Mouse (Mus musculus) hindbrain, postnatal 0 days (tissue): Measurements from ENCODE around the gene Dstn. TPM values are rescaled to one million over a fixed set of nuclear protein-coding genes. Genes with fewer than 3 reads are reported as not detected.

Experiments used
- ATAC-seq: fragments of 200-750 bp; cut with Nextera tagmentation; 2 replicates; pipeline ENCODE4 v1.8.0; 2017; ENCODE audit warnings: mild to moderate bottlenecking, moderate TSS enrichment, moderate library complexity
- DNase-seq: peaks from one replicate; pipeline ENCODE4 v3.0.0-alpha.2; 2015; ENCODE audit warnings: low spot score
- H3K27ac ChIP-seq: fragments of 300-500 bp; sonication (generic); 2 replicates; pipeline ENCODE4 v1.5.1; 2014; ENCODE audit warnings: mild to moderate bottlenecking
- H3K27me3 ChIP-seq: fragments of 300-500 bp; sonication (generic); 2 replicates; pipeline ENCODE4 v1.6.1; 2014; ENCODE audit warnings: low read length, mixed read lengths; ENCODE audit not compliant: insufficient read depth
- H3K36me3 ChIP-seq: fragments of 300-500 bp; sonication (generic); 2 replicates; pipeline ENCODE4 v1.6.1; 2014; ENCODE audit warnings: low read length, mixed read lengths; ENCODE audit not compliant: insufficient read depth
- H3K4me1 ChIP-seq: fragments of 300-500 bp; sonication (generic); 2 replicates; pipeline ENCODE4 v1.6.1; 2014; ENCODE audit warnings: antibody characterized with exemption, low read length, mixed read lengths; ENCODE audit not compliant: insufficient read depth
- H3K4me2 ChIP-seq: fragments of 300-500 bp; sonication (generic); 2 replicates; pipeline ENCODE4 v1.6.1; 2014; ENCODE audit warnings: low read depth, mild to moderate bottlenecking, low read length, moderate library complexity, mixed read lengths
- H3K4me3 ChIP-seq: fragments of 300-500 bp; sonication (generic); 2 replicates; pipeline ENCODE4 v1.5.1; 2014; ENCODE audit warnings: low read length
- H3K9ac ChIP-seq: fragments of 300-500 bp; sonication (generic); replicated peaks from 2 replicates; pipeline ENCODE4 v1.6.1; 2014; ENCODE audit warnings: mild to moderate bottlenecking, low read length, moderate library complexity, mixed read lengths
- H3K9me3 ChIP-seq: fragments of 300-500 bp; sonication (generic); 2 replicates; pipeline ENCODE4 v1.6.1; 2016; ENCODE audit warnings: low read length, mixed read lengths
- CTCF ChIP-seq: IDR thresholded peaks from 2 replicates; pipeline ENCODE4 v1.5.1; 2016; ENCODE audit warnings: antibody characterized with exemption, control low read depth, low read depth
- WGBS: fragments of 180-500 bp; shearing (Covaris S2); extraction: QIAGEN DNeasy Blood & Tissue Kit; methylation state at CpG from one replicate; pipeline ENCODE4 v1.1.7; 2014; 5-methylcytosine and 5-hydroxymethylcytosine counted together
- polyA plus RNA-seq: library from polyadenylated mRNA; unstranded; fragments of >200 nt; fragmentation: Nextera tagmentation; extraction: Ambion mirVana; gene quantifications from 2 replicates; pipeline ENCODE4 v1.2.1, GENCODE M21; 2015
- total RNA-seq: library from RNA; depleted of rRNA; stranded (reverse); fragments of >200 nt; gene quantifications from 2 replicates; pipeline ENCODE4 v1.2.3, GENCODE M21; 2014

Gene Dstn
- total and polyA plus RNA-seq, 2 experiments from 2014 or later: 197 to 409 TPM

DNA sequence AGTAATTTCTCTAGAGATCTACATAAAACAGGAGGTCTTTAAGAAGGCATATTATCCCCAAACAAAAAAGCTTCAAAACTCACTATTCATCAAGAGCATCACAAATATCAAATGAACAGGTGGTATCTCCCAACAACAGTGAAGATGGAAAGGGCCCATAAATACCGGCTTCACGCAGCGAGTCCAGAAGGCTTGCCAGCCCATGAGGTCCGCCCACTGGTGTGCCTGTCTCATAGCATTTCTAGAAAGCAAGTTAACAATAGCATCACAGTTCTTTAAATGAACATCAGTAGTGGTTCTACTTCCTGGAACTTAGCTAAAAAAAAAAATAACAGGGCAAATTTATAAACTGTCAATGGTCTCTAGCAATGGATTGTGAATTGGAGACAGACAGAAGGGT is 33.1 kb upstream of the Dstn start:
- no peak for DNase-seq
- no peak overlapping the region for H3K4me3 ChIP-seq
- no peaks in the 10 kb centered on the region for H3K9me3 ChIP-seq
- no peak for ATAC-seq
- no peaks in the 10 kb centered on the region for H3K27me3 ChIP-seq
- H3K9ac ChIP-seq: no peak overlapping the region
- no peaks in the 10 kb centered on the region for H3K4me1 ChIP-seq
- H3K27ac ChIP-seq: no peak overlapping the region
- no peaks in the 10 kb centered on the region for H3K36me3 ChIP-seq
- no peak for TF ChIP-seq CTCF
- no peak overlapping the region for H3K4me2 ChIP-seq
- 88% methylated on average over 4 of the region's 4 CpGs for WGBS

DNA sequence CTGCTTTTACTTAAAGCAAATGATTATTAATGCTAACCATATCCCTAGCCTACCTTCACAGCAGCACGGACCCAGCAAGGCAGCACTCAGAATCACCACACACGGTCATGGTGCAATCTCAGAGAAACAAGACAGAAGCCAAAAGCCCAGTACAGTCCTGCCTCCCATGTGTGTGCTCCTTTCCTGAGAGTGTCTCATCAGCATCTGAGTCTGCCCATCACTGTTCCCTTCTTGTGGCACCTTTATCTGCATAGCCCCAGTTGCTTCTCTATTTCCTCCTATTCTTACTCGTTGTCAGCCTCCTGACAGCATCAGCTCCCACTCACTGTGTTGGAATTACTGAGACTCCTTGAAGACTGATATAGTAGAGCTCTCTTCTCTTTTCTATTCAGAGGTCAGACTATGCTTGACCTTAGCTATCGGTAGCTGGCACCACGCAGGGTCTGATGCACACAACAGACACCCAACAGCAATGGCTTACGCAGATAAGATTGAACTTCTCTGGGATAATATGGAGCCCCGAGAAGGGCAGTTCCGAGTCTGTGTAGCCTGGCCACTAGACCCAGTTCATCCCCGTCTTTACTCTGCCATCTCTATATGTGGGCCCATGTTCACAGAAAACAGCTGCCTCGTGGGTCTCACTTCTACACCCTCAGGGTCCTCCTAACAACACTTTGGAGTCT is 32.4 kb upstream of the Dstn start:
- Histone ChIP-seq H3K4me1 (no peaks in the 10 kb centered on the region), H3K9me3 (no peaks in the 10 kb centered on the region), H3K27ac (no peak overlapping the region), H3K4me3 (no peak overlapping the region), H3K27me3 (no peaks in the 10 kb centered on the region), H3K36me3 (no peaks in the 10 kb centered on the region), H3K4me2 (no peak overlapping the region), H3K9ac (no peak overlapping the region)
- 82% methylated on average over 10 of the region's 10 CpGs for WGBS
- ATAC-seq: no peak
- no peak for DNase-seq
- TF ChIP-seq CTCF: no peak

DNA sequence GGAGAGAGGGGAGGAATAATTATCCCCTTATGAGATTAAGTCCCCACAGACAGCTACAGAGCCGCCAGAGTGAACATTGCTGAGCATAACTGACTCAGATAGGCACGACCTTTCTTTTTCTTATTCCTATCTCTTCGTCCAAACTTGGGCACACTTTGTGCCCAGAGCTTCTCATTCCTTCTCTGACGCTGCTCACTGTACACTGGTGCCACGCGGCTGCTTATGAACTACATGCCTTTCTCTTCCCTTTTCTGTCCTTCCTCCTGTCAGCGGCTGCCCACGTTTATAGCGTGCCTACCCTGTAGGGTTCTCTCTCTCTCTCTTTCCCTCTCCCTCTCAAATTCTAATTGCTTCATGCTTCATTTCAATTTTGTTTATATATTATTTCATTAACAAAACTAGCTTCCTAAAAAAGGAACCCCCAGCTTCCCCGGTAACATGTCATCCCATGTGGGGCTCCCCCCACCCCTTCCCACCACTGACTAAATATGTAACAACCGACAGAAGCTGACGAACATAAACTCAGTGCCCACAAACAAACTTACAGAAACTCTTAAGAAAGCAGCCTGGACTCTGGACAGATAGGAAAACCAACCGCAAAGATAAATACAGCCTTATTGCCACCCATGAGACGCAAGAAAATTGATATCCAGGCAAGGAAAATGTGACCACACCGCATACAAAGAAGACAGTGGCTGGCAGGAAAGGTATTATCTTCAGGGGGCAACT is 25.8 kb upstream of the Dstn start:
- Histone ChIP-seq H3K27ac (no peak overlapping the region), H3K4me3 (no peak overlapping the region), H3K27me3 (no peaks in the 10 kb centered on the region), H3K9me3 (no peaks in the 10 kb centered on the region), H3K4me2 (no peak overlapping the region), H3K4me1 (no peaks in the 10 kb centered on the region), H3K9ac (no peak overlapping the region), H3K36me3 (no peaks in the 10 kb centered on the region)
- no peak for ATAC-seq
- WGBS: 85% methylated on average over 15 of the region's 15 CpGs
- TF ChIP-seq CTCF: no peak
- no peak for DNase-seq

- no peak overlapping the region for H3K9ac ChIP-seq
- no peaks in the 10 kb centered on the region for H3K9me3 ChIP-seq
- no peaks in the 10 kb centered on the region for H3K36me3 ChIP-seq
- no peak overlapping the region for H3K4me3 ChIP-seq
- DNase-seq (no peak), ATAC-seq (no peak)
- no peaks in the 10 kb centered on the region for H3K4me1 ChIP-seq
- TF ChIP-seq CTCF: no peak
- H3K27me3 ChIP-seq: no peaks in the 10 kb centered on the region
- no peak overlapping the region for H3K27ac ChIP-seq
- 68% methylated on average over 12 of the region's 12 CpGs for WGBS
- no peak overlapping the region for H3K4me2 ChIP-seq
These were observed 25.2 kb upstream of the Dstn start for GRCm38 (mm10) chr2:143889860-143890433.

DNA sequence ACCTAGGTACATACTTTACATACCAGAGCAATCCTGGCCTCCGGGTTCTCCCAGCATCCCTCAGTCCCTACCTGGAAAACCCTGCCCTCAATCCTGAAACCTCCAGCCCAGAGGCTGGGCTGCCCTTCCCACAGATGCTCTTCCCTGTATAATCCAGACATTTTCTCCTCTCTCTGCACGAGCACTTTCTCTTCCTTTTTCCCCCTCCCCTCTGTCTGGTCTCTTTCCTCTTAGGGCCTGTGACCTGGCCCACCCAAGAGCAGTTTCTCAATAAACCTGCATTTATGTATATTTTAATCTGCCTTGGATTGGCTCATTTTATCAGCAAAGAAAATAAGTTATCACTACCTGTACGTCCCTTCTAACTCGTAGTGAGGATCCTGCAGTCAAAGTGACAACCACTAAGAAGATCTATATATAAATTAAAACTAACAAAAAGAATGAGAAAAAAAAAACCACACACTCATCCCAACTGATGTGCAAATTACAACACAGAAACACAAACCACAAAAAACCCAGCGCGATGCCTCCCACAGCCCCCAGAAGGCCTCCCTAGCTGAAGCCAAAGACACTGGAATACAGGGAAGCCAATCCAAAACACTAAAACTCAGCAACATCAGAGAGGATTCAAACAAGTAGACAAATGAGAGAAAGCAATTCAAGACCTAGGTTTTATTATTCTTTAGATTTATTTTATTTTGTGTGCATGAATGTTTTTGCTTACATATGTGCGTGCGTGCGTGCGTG is 23.6 kb upstream of the Dstn start:
- H3K27me3 ChIP-seq: no peaks in the 10 kb centered on the region
- no peak overlapping the region for H3K4me2 ChIP-seq
- H3K4me3 ChIP-seq: no peak overlapping the region
- 88% methylated on average over 10 of the region's 10 CpGs for WGBS
- no peaks in the 10 kb centered on the region for H3K4me1 ChIP-seq
- H3K36me3 ChIP-seq: no peaks in the 10 kb centered on the region
- no peak for DNase-seq
- ATAC-seq: no peak
- no peak for TF ChIP-seq CTCF
- H3K9ac ChIP-seq: no peak overlapping the region
- H3K27ac ChIP-seq: no peak overlapping the region
- H3K9me3 ChIP-seq: no peaks in the 10 kb centered on the region

DNA sequence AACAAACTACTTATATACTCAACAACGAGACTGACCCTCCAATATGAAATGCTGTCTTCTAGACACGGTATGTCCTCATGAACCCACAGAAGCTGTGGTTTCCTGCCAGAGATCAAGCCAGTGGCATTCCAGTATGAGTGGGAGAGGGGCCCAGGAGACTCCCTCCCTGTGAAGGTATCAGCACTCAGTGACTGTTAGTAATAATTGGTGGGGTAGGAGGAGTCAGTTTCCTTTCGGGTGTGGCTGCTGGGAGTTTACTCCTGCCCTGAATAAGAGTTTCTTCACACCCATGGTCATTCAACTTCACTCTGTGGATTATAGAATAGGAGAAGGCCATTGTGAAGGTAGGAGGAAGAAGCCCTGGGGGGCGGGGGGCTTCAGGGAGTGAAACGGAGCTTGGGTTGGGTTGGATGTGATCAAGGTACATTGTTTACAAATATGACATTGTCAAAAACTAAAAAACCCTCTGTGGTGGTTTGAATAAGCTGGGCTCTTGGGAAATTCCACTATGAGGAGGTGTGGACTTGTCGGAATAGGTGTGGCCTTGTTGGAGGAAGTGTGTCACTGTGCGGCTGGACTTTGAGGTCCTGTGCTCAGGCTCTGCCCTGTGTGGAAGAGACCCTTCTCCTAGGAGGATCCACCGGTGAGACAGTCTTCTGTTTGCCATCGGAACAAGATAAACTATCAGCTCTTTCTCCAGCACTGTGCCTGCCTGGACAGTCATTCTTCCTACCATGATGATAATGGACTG is 15.5 kb upstream of the Dstn start:
- Histone ChIP-seq H3K9me3 (no peaks in the 10 kb centered on the region), H3K4me2 (no peak overlapping the region), H3K27me3 (no peaks in the 10 kb centered on the region), H3K27ac (no peak overlapping the region), H3K36me3 (no peaks in the 10 kb centered on the region), H3K4me3 (no peak overlapping the region), H3K4me1 (no peaks in the 10 kb centered on the region), H3K9ac (no peak overlapping the region)
- no peak for TF ChIP-seq CTCF
- 94% methylated on average over 9 of the region's 9 CpGs for WGBS
- no peak for DNase-seq
- ATAC-seq: no peak
